Mouse (Mus musculus) granulocyte monocyte progenitor cell, adult 5-6 weeks (primary cell): ENCODE results near the gene Trhr2. TPM values are rescaled to one million over a fixed set of nuclear protein-coding genes. Genes with fewer than 3 reads are reported as not detected.

Experiments used
- ATAC-seq: replicated peaks from 2 replicates; pipeline ENCODE4 v1.8.0; 2016; ENCODE audit warnings: mild to moderate bottlenecking, moderate TSS enrichment, inconsistent platforms; ENCODE audit not compliant: poor library complexity, severe bottlenecking
- total RNA-seq, 2 experiments: library from RNA; stranded (forward) in 1 of 2; stranded (reverse) in 1 of 2; fragments of 200-712, 200-1000 nt in 1 of 2; fragments of >200 nt in 1 of 2; fragmentation: Nextera tagmentation in 1 of 2; gene quantifications; 2 replicates each; pipeline ENCODE4 v1.2.3; 2014 to 2017

Gene Trhr2
- total RNA-seq, 2 experiments from 2014 or later, result not detected

GRCm38 (mm10) chr8:122333531-122333930 lies 27.0 kb downstream of the Trhr2 start:
- no peak for ATAC-seq

- peak; percentile 77 for ATAC-seq
These were observed 27.6 kb downstream of the Trhr2 start for GRCm38 (mm10) chr8:122332753-122333506.

- peak; percentile 74 for ATAC-seq
These were observed 29.4 kb downstream of the Trhr2 start for GRCm38 (mm10) chr8:122331134-122331523.

- ATAC-seq, result no peak
These were observed 30.0 kb downstream of the Trhr2 start for GRCm38 (mm10) chr8:122330446-122331133.

GRCm38 (mm10) chr8:122329553-122330239 lies 30.9 kb downstream of the Trhr2 start:
- no peak for ATAC-seq

- no peak for ATAC-seq
These were observed 31.5 kb downstream of the Trhr2 start for GRCm38 (mm10) chr8:122329072-122329471.

GRCm38 (mm10) chr8:122326114-122326542 lies 34.4 kb downstream of the Trhr2 start:
- ATAC-seq, result no peak

GRCm38 (mm10) chr8:122325196-122325595 lies 35.4 kb downstream of the Trhr2 start:
- ATAC-seq, result no peak

- peak; percentile 60 for ATAC-seq
These were observed 36.6 kb downstream of the Trhr2 start for GRCm38 (mm10) chr8:122323951-122324402.

GRCm38 (mm10) chr8:122322792-122323191 lies 37.8 kb downstream of the Trhr2 start:
- ATAC-seq, result no peak

GRCm38 (mm10) chr8:122322126-122322525 lies 38.4 kb downstream of the Trhr2 start:
- no peak for ATAC-seq

GRCm38 (mm10) chr8:122321455-122321921 lies 39.1 kb downstream of the Trhr2 start:
- no peak for ATAC-seq

GRCm38 (mm10) chr8:122320541-122320940 lies 40.0 kb downstream of the Trhr2 start:
- no peak for ATAC-seq

- ATAC-seq, result no peak
These were observed 40.9 kb downstream of the Trhr2 start for GRCm38 (mm10) chr8:122319708-122320075.

GRCm38 (mm10) chr8:122319045-122319707 lies 41.4 kb downstream of the Trhr2 start:
- no peak for ATAC-seq

GRCm38 (mm10) chr8:122317918-122318475 lies 42.5 kb downstream of the Trhr2 start:
- peak; percentile 64 for ATAC-seq

- no peak for ATAC-seq
These were observed 44.1 kb downstream of the Trhr2 start for GRCm38 (mm10) chr8:122316402-122316801.

GRCm38 (mm10) chr8:122314899-122315496 lies 45.5 kb downstream of the Trhr2 start:
- peak; percentile 78 for ATAC-seq

GRCm38 (mm10) chr8:122313310-122313709 lies 47.2 kb downstream of the Trhr2 start:
- ATAC-seq, result no peak

- ATAC-seq, result no peak
These were observed 48.0 kb downstream of the Trhr2 start for GRCm38 (mm10) chr8:122312553-122312952.
